Mouse (Mus musculus) small intestine, adult 2 months (tissue): ENCODE results near the gene Cog1.

Experiments used
- CTCF ChIP-seq: fragments of 200-500 bp; IDR thresholded peaks from 2 replicates; pipeline ENCODE4 v1.5.1; 2012; ENCODE audit warnings: low read depth, mild to moderate bottlenecking, control low read depth, inconsistent platforms, low read length, moderate library complexity, mixed read lengths; ENCODE audit not compliant: insufficient replicate concordance, insufficient read length; ENCODE audit errors: extremely low read depth
- POLR2A ChIP-seq: fragments of 200-500 bp; IDR thresholded peaks from 2 replicates; pipeline ENCODE4 v1.6.1; 2012; ENCODE audit warnings: low read depth, mild to moderate bottlenecking, control low read depth, inconsistent platforms, low read length, moderate library complexity

- no peak for TF ChIP-seq CTCF
- no peak for TF ChIP-seq POLR2A
Measured at GRCm38 (mm10) chr11:113664279-113664678, 15.3 kb downstream of the Cog1 start.
